Mouse (Mus musculus): Measurements from ENCODE around the gene Nkd1. TPM values are rescaled to one million over a fixed set of nuclear protein-coding genes. Genes with fewer than 3 reads are reported as not detected.

The Nkd1 gene
- polyA plus RNA-seq, 1 experiment from 2014 or later, result 46.4 TPM

DNA sequence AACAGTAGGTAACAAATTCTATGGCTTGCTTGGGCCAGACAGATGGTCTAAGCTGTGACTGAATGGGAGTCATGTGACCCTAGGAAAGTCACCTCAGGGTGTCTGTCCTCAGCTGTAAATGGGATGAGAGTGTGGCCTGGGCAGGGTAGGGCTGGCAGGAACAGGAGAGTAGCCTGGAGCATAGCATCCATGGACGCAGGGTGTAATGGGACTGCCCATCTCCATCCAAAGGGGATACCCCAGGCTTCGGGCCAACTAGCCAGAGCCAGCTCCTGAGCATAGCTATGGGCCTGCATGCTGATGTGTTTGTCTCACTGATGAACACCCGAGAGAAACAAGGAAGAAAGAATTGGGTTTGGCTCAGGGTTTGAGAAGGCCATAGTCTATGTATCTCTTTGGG is 103.1 kb downstream of the Nkd1 start:
- no peaks in the 10 kb centered on the region for H3K9me3 ChIP-seq (ENCODE audit: control insufficient read depth, low read length)
- peaks cover 7% of the 10 kb centered on the region; the same call in 1 of the 2 replicates for H3K4me1 ChIP-seq (ENCODE audit: control insufficient read depth, insufficient read depth, low read length)
- WGBS, result 85% methylated on average over 3 of the region's 3 CpGs
- no peak overlapping the region for H3K4me3 ChIP-seq (ENCODE audit: low read depth, low read length)
- no peaks in the 10 kb centered on the region for H3K36me3 ChIP-seq (ENCODE audit: control insufficient read depth, insufficient read depth, low read length)
- peaks cover 14% of the 10 kb centered on the region; the same call in 1 of the 2 replicates for H3K27me3 ChIP-seq (replicated peaks; ENCODE audit: control insufficient read depth, insufficient read depth, low read length)
- DNase-seq (ENCODE audit: low spot score), result no peak
- ATAC-seq (ENCODE audit: low read depth), result no peak
- no peak overlapping the region for H3K4me2 ChIP-seq (ENCODE audit: low read depth, low read length)
- no peak overlapping the region for H3K27ac ChIP-seq (replicated peaks; ENCODE audit: low read depth, low read length)
- H3K9ac ChIP-seq (ENCODE audit: low read depth, low read length), result no peak overlapping the region

DNA sequence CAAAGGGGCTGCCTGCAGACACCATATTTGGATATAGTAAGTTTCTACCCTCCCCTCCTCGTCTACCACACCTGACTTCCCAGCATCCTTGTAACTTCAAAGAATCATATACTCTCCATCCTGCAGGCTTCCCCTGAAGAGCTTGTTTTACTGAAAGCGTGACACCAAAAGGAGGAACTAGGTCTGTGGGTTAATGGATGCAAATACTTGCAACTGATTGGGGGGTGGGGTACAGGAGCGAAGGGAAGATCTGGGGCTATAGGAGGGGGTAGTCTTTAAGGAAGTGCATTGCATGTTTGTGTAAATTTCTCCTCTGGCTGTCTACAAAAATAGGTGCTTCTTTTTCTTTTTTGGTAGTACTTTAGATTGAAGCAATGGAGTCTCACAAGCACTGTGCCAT is 105.3 kb downstream of the Nkd1 start:
- Histone ChIP-seq H3K36me3 (ENCODE audit: control insufficient read depth, insufficient read depth, low read length) (no peaks in the 10 kb centered on the region), H3K4me3 (ENCODE audit: low read depth, low read length) (no peak overlapping the region), H3K27ac (replicated peaks; ENCODE audit: low read depth, low read length) (no peak overlapping the region), H3K4me2 (ENCODE audit: low read depth, low read length) (0 out of 2 replicates have a peak overlapping the region, but pooled peaks have one; percentile 93), H3K27me3 (replicated peaks; ENCODE audit: control insufficient read depth, insufficient read depth, low read length) (peaks cover 14% of the 10 kb centered on the region; the same call in 1 of the 2 replicates), H3K9ac (ENCODE audit: low read depth, low read length) (peak overlapping the region; percentile 83; the same call in 1 of the 2 replicates), H3K4me1 (ENCODE audit: control insufficient read depth, insufficient read depth, low read length) (peaks cover 7% of the 10 kb centered on the region; the same call in 1 of the 2 replicates), H3K9me3 (ENCODE audit: control insufficient read depth, low read length) (no peaks in the 10 kb centered on the region)
- no peak for ATAC-seq (ENCODE audit: low read depth)
- no peak for DNase-seq (ENCODE audit: low spot score)
- WGBS, result 66% methylated on average over 3 of the region's 3 CpGs

DNA sequence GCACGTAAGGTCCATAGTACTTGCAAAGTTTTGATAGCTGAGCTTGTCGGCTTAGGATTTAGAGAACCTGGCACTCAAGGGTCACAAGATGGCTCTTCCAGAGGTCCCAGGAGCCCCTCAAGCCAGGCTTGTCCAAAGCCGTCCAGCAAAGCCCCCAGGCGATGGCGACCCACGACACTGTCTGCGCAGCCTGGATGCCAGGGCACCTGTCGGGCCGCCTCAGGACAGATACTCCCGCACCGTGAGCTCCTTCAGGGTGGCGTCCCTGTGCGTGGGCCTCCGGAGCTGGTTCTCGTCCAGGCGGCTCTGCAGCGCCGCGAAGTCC is 105.7 kb downstream of the Nkd1 start:
- H3K9ac ChIP-seq (ENCODE audit: low read depth, low read length), result peak overlapping the region; percentile 83
- no peaks in the 10 kb centered on the region for H3K36me3 ChIP-seq (ENCODE audit: control insufficient read depth, insufficient read depth, low read length)
- no peak overlapping the region; the same call in 1 of the 2 replicates for H3K27ac ChIP-seq (replicated peaks; ENCODE audit: low read depth, low read length)
- 20% methylated on average over 11 of the region's 19 CpGs for WGBS
- no peak for DNase-seq (ENCODE audit: low spot score)
- peaks cover 14% of the 10 kb centered on the region; the same call in 1 of the 2 replicates for H3K27me3 ChIP-seq (replicated peaks; ENCODE audit: control insufficient read depth, insufficient read depth, low read length)
- peaks cover 7% of the 10 kb centered on the region; the same call in 1 of the 2 replicates for H3K4me1 ChIP-seq (ENCODE audit: control insufficient read depth, insufficient read depth, low read length)
- no peak for ATAC-seq (ENCODE audit: low read depth)
- H3K4me2 ChIP-seq (ENCODE audit: low read depth, low read length), result peak overlapping the region; percentile 93
- no peaks in the 10 kb centered on the region for H3K9me3 ChIP-seq (ENCODE audit: control insufficient read depth, low read length)
- peak overlapping the region; percentile 63 for H3K4me3 ChIP-seq (ENCODE audit: low read depth, low read length)

DNA sequence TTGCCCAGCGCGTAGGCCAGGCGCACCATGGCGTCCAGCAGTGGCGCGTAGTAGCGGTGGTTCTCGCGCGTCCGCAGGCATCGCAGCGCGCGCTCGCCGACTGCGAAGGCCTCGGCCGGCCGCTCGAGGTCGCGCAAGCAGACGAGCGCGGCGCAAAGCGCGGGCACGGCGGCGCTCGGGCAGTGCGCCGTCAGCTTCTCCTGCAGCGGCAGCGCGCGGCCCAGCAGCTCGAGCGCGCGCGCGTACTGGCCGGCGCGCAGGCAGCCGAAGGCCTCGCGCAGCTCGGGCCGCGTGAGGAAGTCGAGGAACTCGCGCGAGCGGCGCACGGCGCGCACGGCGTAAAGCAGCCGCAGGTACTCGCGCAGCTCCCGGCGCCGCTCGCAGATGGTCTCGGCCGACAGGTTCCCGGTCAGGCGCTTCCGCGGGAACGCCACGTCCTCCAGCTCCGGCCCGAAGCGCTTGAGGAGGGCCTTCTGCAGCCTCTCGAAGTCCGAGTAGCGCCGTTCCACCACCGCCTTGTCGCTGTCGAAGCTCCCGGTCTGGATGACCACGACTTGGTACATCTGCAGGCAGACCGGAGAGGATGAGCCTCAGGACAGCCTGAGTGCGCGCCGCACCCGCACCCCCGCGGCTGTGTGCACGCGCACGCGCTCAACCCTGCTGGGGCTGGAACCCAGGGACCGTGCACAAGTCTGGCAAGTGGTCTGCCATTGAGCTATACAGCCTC is 106.3 kb downstream of the Nkd1 start:
- Histone ChIP-seq H3K4me1 (ENCODE audit: control insufficient read depth, insufficient read depth, low read length) (peaks cover 7% of the 10 kb centered on the region; the same call in 1 of the 2 replicates), H3K27ac (replicated peaks; ENCODE audit: low read depth, low read length) (peak overlapping the region; percentile 78), H3K9ac (ENCODE audit: low read depth, low read length) (peak overlapping the region; percentile 83), H3K36me3 (ENCODE audit: control insufficient read depth, insufficient read depth, low read length) (no peaks in the 10 kb centered on the region), H3K9me3 (ENCODE audit: control insufficient read depth, low read length) (no peaks in the 10 kb centered on the region), H3K4me3 (ENCODE audit: low read depth, low read length) (peak overlapping the region; percentile 63), H3K27me3 (replicated peaks; ENCODE audit: control insufficient read depth, insufficient read depth, low read length) (peaks cover 14% of the 10 kb centered on the region; the same call in 1 of the 2 replicates), H3K4me2 (ENCODE audit: low read depth, low read length) (peak overlapping the region; percentile 93)
- DNase-seq (ENCODE audit: low spot score) (peak; percentile 94), ATAC-seq (ENCODE audit: low read depth) (peak; percentile 89)
- 2% methylated on average over 25 of the region's 105 CpGs for WGBS

DNA sequence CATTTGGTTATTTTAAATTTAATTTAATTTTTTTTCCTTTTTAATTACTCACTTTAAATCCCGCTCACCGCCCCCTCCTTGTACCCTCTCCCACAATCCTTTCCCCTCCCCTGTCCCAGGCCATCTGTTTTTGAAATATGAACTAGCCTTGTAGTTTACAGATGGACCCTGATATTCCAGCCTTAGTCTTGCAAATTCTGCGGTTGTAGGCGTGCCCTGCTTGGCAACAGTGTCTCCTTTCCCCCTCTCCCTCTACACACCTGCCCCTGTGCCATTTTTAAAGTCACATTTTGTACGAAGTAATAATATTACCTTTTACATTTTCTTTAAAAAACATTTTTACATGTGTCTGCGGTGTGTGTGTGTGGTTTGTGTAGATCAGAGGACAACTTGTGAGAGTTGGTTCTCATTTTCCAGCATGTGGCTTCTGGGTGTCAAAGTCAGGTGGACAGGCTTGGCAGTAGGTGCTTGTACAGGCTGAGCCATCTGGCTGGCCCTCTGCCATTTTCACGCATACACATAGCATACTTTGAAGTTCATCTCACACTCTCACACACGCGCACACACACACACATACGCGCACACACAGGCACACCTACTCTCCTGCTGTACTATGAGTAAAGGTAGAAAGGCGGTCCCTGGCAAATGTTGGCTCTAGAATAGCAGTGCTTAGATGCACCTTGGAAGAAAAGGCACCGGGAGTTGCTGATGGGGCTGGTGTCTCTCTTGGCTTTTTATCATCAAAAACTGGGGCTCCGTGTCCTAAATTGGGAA is 107.0 kb downstream of the Nkd1 start:
- H3K9me3 ChIP-seq (ENCODE audit: control insufficient read depth, low read length), result no peaks in the 10 kb centered on the region
- no peaks in the 10 kb centered on the region for H3K36me3 ChIP-seq (ENCODE audit: control insufficient read depth, insufficient read depth, low read length)
- H3K9ac ChIP-seq (ENCODE audit: low read depth, low read length), result peak overlapping the region; percentile 83
- H3K27me3 ChIP-seq (replicated peaks; ENCODE audit: control insufficient read depth, insufficient read depth, low read length), result peaks cover 14% of the 10 kb centered on the region; the same call in 1 of the 2 replicates
- 57% methylated on average over 14 of the region's 14 CpGs for WGBS
- DNase-seq (ENCODE audit: low spot score) (peak; percentile 56), ATAC-seq (ENCODE audit: low read depth) (peak; percentile 51)
- H3K4me3 ChIP-seq (ENCODE audit: low read depth, low read length), result peak overlapping the region; percentile 63
- no peak overlapping the region for H3K27ac ChIP-seq (replicated peaks; ENCODE audit: low read depth, low read length)
- H3K4me2 ChIP-seq (ENCODE audit: low read depth, low read length), result peak overlapping the region; percentile 93
- H3K4me1 ChIP-seq (ENCODE audit: control insufficient read depth, insufficient read depth, low read length), result peaks cover 7% of the 10 kb centered on the region; the same call in 1 of the 2 replicates

DNA sequence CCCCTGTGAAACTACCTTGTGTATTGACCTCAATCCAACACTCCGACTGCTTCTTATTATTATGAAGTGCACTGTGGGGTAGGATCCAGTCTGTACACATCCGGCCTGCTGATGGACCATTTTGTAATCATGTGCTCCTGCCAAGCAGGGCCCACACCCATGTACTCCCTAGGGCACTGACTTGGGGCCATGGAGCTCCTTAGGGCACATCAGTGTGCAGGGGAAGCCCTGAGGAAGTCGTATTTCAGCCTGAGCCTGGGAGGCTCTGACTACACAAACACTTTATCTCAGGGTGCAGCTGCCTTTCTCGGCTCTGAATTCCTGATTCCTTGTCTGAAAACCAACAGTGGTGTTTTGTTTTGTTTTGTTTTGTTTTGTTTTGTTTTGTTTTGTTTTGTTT is 109.1 kb downstream of the Nkd1 start:
- DNase-seq (ENCODE audit: low spot score) (no peak), ATAC-seq (ENCODE audit: low read depth) (no peak)
- H3K9me3 ChIP-seq (ENCODE audit: control insufficient read depth, low read length), result no peaks in the 10 kb centered on the region

DNA sequence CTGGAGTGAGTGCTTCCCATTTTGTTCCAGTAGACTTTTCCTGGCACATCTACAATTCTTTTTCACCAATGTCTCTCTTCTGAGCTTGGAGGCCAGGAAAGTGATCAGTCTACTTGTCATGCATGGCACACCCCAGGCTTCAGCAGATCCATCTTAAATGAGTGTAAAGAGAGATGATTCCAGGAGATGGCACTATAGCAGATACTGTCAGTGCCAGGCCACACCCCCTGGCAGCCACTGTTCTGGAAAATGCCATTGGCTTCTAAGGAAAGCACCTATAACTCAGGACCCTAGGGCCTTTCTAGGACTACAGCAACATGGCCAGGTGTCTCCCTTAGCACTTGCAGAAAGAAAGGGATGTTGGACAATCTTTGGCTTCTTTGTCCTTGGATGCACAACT is 109.9 kb downstream of the Nkd1 start:
- Histone ChIP-seq H3K36me3 (ENCODE audit: control insufficient read depth, insufficient read depth, low read length) (no peaks in the 10 kb centered on the region), H3K9ac (ENCODE audit: low read depth, low read length) (no peak overlapping the region), H3K4me3 (ENCODE audit: low read depth, low read length) (no peak overlapping the region), H3K4me1 (ENCODE audit: control insufficient read depth, insufficient read depth, low read length) (peaks cover 7% of the 10 kb centered on the region; the same call in 1 of the 2 replicates), H3K27ac (replicated peaks; ENCODE audit: low read depth, low read length) (no peak overlapping the region), H3K27me3 (replicated peaks; ENCODE audit: control insufficient read depth, insufficient read depth, low read length) (peaks cover 7% of the 10 kb centered on the region; the same call in 1 of the 2 replicates), H3K4me2 (ENCODE audit: low read depth, low read length) (no peak overlapping the region), H3K9me3 (ENCODE audit: control insufficient read depth, low read length) (no peaks in the 10 kb centered on the region)
- ATAC-seq (ENCODE audit: low read depth) (no peak), DNase-seq (ENCODE audit: low spot score) (peak; percentile 35)

More for the DNA sequence above, 109.1 kb downstream of the Nkd1 start:
- Histone ChIP-seq H3K27ac (replicated peaks; ENCODE audit: low read depth, low read length) (no peak overlapping the region), H3K27me3 (replicated peaks; ENCODE audit: control insufficient read depth, insufficient read depth, low read length) (peaks cover 14% of the 10 kb centered on the region; the same call in 1 of the 2 replicates), H3K36me3 (ENCODE audit: control insufficient read depth, insufficient read depth, low read length) (no peaks in the 10 kb centered on the region), H3K4me2 (ENCODE audit: low read depth, low read length) (no peak overlapping the region), H3K9ac (ENCODE audit: low read depth, low read length) (no peak overlapping the region), H3K4me3 (ENCODE audit: low read depth, low read length) (no peak overlapping the region), H3K4me1 (ENCODE audit: control insufficient read depth, insufficient read depth, low read length) (peaks cover 7% of the 10 kb centered on the region; the same call in 1 of the 2 replicates)
- 85% methylated on average over 4 of the region's 4 CpGs for WGBS

DNA sequence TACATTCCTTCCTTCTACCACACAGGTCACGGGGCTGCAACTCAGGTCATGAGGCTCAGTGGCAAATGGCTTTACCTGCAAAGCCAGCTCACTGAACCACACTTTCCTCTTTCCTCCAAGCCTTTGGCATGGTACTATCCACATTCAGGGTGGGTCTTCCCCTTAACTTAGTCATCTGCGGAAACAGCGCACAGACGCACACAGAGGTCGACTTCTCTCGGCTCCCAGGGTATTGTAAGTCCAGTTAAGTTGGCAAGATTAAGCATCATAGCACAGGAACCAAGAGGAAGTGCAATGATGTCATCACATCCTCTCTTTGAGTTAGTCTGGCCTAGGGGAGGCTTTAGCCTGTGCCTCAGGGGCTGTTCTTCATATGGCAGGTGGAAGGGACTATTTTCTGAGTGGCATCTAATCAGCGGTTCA is 112.2 kb downstream of the Nkd1 start:
- H3K4me3 ChIP-seq (ENCODE audit: low read depth, low read length), result no peak overlapping the region
- 83% methylated on average over 7 of the region's 7 CpGs for WGBS

More for the DNA sequence above, 112.2 kb downstream of the Nkd1 start:
- Histone ChIP-seq H3K27me3 (replicated peaks; ENCODE audit: control insufficient read depth, insufficient read depth, low read length) (no peaks in the 10 kb centered on the region; the same call in 1 of the 2 replicates), H3K4me2 (ENCODE audit: low read depth, low read length) (no peak overlapping the region), H3K9me3 (ENCODE audit: control insufficient read depth, low read length) (no peaks in the 10 kb centered on the region), H3K9ac (ENCODE audit: low read depth, low read length) (no peak overlapping the region), H3K4me1 (ENCODE audit: control insufficient read depth, insufficient read depth, low read length) (peaks cover 3% of the 10 kb centered on the region; the same call in 1 of the 2 replicates), H3K27ac (replicated peaks; ENCODE audit: low read depth, low read length) (no peak overlapping the region), H3K36me3 (ENCODE audit: control insufficient read depth, insufficient read depth, low read length) (no peaks in the 10 kb centered on the region)
- peak; percentile 39 for DNase-seq (ENCODE audit: low spot score)
- no peak for ATAC-seq (ENCODE audit: low read depth)
